Mouse (Mus musculus): ENCODE data around the gene Swsap1.
A peak's percentile ranks its signal among the peaks of the same experiment; 100 is the strongest.

Swsap1 gene

GRCm38 (mm10) chr9:21936692-21937570 lies 18.6 kb upstream of the Swsap1 start, which contains the start of gene Plppr2:
TSS of gene Plppr2 (plus strand) at chr9:21937033.
- DNase-seq: peak; percentile 98

GRCm38 (mm10) chr9:21937711-21938175 lies 17.8 kb upstream of the Swsap1 start:
- DNase-seq: no peak

GRCm38 (mm10) chr9:21938234-21938855 lies 17.2 kb upstream of the Swsap1 start:
- no peak for DNase-seq

- DNase-seq: no peak
These were observed 12.5 kb upstream of the Swsap1 start for GRCm38 (mm10) chr9:21943046-21943445.

- DNase-seq: no peak
These were observed 11.9 kb upstream of the Swsap1 start for GRCm38 (mm10) chr9:21943638-21944037.

GRCm38 (mm10) chr9:21944267-21944666 lies 11.3 kb upstream of the Swsap1 start:
- DNase-seq: no peak

- no peak for DNase-seq
These were observed 7.9 kb upstream of the Swsap1 start for GRCm38 (mm10) chr9:21947540-21948130.

GRCm38 (mm10) chr9:21948146-21948545 lies 7.4 kb upstream of the Swsap1 start:
- no peak for DNase-seq

- no peak for DNase-seq
These were observed 6.8 kb upstream of the Swsap1 start for GRCm38 (mm10) chr9:21948790-21949189.

- peak; percentile 40 for DNase-seq
These were observed 5.2 kb upstream of the Swsap1 start for GRCm38 (mm10) chr9:21950322-21950721.

- DNase-seq: no peak
These were observed 3.6 kb upstream of the Swsap1 start for GRCm38 (mm10) chr9:21951977-21952376.

- DNase-seq: peak; percentile 51
These were observed 2.0 kb upstream of the Swsap1 start for GRCm38 (mm10) chr9:21953600-21953999.

GRCm38 (mm10) chr9:21954635-21955034 lies 920 bp upstream of the Swsap1 start:
- no peak for DNase-seq

- no peak for DNase-seq
These were observed 358 bp upstream of the Swsap1 start for GRCm38 (mm10) chr9:21955225-21955569.

GRCm38 (mm10) chr9:21958372-21958771 lies 2.8 kb downstream of the Swsap1 start:
- no peak for DNase-seq

GRCm38 (mm10) chr9:21959244-21959643 lies 3.7 kb downstream of the Swsap1 start:
- DNase-seq: no peak

- no peak for DNase-seq
These were observed 4.6 kb downstream of the Swsap1 start for GRCm38 (mm10) chr9:21960135-21960534.

- DNase-seq: no peak
These were observed 5.1 kb downstream of the Swsap1 start for GRCm38 (mm10) chr9:21960558-21961208.

GRCm38 (mm10) chr9:21961366-21961980 lies 5.9 kb downstream of the Swsap1 start:
- no peak for DNase-seq

- no peak for DNase-seq
These were observed 6.5 kb downstream of the Swsap1 start for GRCm38 (mm10) chr9:21962010-21962409.

GRCm38 (mm10) chr9:21962416-21963059 lies 7.0 kb downstream of the Swsap1 start:
- peak; percentile 60 for DNase-seq

- no peak for DNase-seq
These were observed 7.9 kb downstream of the Swsap1 start, which contains the start of gene Epor for GRCm38 (mm10) chr9:21963417-21963816. TSS of gene Epor (minus strand) at chr9:21963506.
